Mouse (Mus musculus): ENCODE measurements around the gene Ttc7.

The Ttc7 gene

DNA sequence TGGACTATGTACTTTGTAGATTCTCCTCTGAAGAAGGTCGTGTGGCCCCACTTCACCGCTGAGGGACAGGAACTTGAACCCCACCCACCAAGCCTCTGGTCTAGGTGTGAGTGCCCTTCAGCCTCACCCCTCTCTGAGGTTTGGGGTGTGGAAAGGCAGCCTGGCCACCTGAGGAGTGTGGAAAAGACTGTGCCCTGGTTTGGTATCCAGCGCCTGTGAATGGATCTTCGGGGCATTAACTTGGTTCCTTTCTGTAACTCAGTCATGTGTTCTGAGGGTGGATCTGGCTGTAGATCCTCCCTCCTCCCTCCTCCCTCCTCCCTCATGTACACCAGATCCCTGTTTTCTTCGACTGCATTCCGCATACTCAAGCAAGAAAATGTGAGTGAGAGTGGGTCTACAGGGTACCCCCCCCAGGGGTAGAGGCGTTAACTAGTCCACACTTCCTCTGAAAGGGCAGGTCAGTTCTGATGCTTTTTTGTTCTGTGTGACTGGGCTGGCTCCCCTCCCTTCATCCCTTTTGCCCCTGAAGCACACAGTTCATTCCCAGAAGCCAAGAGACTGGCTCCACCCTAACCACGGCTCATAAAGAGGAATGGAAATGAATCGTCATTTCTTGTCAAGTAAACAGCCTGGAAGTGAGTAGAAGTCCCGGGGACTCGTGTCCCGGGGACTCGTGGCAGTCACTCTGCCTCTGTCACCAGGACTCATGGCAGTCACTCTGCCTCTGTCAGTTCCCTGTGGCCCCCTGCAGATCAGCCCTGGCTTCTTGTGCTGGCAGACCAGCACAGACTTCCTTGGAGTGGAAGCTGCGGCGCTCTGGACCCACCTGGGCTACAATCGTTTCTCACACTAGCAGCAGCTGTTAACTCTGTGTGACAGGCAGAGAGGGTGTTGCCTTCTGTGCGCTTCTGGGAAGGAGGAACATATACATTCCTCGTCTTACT lies 30.5 kb downstream of the Ttc7 start:
- no peak for DNase-seq (ENCODE audit: low read depth, low spot score)

DNA sequence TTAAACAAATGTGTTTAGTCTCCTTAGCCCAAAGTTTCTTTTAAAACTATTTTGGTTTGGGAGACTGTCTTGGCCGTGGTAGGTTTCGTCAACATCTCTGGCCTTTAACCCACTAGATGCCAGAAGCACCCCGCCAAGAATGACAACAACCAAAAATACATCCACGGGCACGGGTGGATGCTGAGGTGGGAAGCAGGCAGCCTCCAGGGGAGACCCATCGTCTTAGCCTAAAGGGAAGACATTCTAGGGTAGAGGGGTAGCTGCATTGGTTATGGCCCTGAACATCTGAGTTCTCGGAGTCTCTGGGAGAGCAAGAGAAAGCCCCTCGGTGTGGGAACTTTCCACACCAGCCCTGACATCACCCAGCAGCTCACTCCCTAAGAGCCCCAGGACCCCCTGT lies 31.4 kb downstream of the Ttc7 start:
- DNase-seq (ENCODE audit: low read depth, low spot score): no peak

DNA sequence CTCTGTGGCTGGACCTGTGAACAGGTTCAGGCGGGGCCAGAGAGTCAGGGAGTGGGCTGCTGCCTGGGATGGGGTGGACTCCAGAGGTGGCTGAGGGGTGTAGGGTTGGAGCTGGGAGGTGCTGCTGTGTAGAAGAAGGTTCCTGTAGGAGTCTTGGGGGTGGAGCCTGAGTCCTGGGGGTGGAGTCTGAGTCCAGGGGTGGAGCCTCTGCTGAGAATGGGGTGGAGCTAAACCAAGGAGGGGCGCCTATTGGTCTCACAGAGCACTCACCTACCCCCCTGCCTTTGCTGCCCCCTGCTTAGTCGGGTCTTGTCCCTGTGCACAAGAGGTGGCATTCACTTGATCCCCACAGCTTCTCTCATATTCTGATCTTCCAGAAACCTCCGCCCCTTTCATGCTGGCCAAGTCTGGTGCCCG lies 31.9 kb downstream of the Ttc7 start:
- no peak for DNase-seq (ENCODE audit: low read depth, low spot score)

DNA sequence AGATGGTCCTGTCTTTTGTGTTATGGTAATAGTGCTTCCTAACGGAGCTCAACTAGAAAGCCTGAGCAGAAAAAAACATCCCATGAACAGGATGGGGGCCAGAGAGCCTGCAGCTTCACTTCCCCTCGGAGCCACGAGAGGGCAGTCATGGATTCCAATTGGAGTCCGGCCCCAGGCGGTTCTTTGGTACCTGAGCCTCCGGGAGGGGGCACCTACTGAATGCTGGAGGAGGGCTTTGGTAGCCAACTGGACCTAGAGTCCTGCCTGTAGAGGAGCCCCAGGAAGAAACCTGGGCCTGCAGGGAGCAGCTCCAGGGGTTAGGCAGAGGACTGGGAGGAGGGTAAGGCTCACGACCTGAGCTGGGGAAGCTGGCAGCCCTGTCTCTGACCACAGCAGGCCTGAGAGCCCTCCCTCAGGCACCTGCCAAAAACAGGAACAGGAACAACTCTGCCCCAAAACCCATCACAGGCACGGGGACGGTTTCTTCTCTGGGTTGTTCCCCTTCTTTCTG lies 32.4 kb downstream of the Ttc7 start:
- DNase-seq (ENCODE audit: low read depth, low spot score): peak; percentile 87

DNA sequence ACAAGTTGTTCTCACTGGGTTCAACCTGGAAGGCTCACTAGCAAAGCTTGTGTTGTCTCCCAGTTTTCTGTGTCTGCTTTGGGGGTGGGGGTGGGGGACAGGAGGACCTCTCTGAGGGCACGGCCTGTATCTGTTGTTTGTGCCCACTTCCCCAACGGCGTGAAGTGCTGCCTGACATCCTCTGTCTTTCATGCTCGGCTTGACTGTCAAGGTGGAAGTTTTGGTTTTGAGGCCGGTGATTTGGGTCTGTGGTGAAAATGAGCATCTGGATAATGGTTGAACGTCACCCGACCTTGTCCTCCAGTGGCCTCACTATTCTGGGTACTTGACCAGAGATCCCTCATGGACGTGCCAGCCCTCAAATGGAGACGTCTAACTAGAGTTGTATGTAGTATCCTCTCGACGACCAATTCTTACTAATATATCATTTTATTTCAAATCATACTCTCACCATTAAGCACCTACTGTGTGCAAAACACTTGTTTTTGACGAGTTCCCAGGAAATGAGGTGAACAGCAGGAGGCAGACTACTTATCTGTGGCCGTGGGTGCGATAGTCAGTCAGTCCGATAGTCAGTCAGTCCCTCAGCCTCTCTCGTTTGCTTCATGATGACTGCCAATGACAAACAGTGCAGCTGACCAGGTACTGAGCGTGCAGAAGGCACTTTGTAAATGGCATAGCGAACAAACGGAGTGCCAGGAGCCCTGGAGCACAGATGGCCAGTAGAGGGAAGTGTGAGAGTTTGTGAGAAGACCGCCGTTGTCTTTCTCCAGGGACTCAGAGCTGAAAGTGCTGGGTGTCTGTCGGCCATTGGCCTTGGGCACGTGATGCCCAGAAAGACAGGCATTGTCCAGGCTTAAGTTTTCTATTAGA lies 33.4 kb downstream of the Ttc7 start:
- no peak for DNase-seq (ENCODE audit: low read depth, low spot score)

DNA sequence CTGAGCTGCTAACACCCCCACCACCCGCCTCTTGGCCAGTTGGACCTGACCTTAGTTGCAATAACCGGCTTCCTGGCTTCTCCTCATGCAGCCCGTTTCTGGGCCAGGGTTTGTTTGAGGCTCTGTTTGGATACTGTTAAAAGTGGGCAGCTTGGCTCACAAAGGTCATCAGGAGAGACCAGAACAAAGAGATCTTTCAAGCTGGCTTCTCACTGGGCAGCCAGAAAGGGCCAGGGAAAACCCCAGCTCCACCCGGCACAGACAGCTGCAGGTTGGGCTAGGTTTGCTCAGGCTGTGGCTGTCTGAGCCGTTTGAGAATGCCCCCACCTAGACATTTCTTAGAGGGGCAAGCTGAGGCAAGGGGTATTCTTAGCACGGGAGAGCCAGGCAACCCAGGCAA lies 34.6 kb downstream of the Ttc7 start:
- no peak for DNase-seq (ENCODE audit: low read depth, low spot score)

DNA sequence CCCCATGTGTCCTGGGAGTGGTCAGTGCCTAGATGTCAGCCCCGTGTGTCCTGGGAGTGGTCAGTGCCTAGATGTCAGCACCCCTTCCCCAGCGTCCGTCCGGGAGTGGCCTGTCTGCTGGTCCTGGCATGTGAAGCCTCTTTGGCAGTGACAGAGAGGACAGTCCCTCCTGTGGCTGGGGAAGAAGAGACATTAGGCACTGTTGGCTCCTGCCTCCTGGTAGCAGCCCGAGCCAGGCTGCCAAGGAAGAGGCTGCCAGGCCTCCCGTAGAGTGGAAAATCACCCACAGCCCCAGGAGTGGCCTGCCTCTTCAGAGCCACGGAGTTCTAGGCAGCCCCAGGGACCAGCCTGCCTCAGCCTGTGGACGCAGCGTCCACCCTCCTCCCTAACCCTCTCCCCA lies 35.3 kb downstream of the Ttc7 start:
- DNase-seq (ENCODE audit: low read depth, low spot score): no peak

DNA sequence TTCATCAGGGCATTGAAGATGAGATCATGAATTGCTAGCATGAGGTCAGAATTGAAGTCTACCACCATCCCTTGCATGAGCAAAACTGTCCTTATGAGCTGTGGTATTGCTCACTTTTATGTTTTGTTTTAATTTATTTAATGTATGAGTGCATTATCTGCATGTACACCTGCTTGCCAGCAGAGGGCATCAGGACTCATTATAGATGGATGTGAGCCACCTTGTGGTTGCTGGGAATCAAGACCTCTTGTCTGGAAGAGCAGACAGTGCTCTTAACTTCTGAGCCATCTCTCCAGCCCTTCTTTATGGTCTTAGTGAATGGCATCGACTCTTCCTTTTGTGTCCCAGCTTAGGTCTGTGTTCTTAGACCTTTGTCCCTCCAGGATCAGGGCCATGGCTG lies 39.0 kb downstream of the Ttc7 start:
- no peak for DNase-seq (ENCODE audit: low read depth, low spot score)

DNA sequence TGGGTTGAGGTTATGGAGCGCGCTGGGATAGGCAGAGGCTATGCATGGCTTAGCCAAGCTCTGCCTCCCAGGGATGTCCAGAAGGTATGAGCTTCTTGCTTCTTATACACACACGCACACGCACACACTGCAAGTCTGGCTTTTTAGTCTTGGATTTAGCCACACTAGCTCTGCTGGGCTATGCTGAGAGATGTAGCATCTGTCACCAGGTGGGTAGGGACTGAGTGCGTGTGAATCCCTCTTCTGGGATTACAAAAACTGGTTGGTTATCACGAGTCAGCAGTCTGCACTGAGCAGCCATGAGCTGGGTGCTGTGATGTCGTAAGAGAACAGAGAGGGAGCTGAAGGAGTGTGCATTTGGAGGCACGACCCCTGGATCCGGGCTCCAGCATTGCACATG lies 40.5 kb downstream of the Ttc7 start:
- no peak for DNase-seq (ENCODE audit: low read depth, low spot score)

DNA sequence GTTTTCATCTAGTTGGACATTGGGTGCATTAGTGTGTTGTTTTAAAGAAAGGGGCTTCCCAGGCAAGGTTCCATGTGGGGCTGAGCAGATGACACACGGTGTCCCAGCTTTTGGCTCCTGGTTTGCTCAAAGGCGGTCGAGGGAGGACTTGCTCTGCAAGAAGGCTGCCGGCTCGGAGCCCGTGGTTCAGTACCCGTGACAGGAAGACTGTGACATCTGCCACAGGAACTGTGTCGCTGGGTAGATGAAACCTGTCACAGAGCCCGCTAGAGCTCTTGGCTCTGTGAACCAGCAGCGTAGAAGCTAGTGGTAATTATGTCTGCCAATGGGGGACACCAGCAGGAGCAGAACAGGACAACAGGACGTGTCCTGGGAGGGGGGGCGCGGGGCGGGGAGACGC lies 42.8 kb downstream of the Ttc7 start:
- no peak for DNase-seq (ENCODE audit: low read depth, low spot score)

DNA sequence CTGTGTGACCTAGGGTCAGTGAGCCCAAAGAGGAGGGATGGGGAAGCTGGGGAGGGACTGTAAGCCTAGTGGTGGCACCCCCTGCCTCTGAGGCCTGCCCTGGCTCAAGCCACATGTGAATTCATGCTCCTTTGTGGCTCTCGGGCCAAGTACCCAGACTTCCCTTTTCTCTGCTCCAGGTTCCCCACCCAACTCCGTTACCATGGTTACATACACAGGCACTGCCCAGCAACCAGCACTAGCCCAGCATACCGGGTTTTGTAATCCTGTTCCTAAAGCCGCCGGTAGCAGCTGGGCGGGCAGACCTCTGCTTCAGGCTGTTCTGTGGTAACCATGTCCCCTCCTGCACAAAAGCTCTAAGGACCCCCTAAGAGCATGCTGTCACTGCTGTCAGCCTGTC lies 44.3 kb downstream of the Ttc7 start:
- no peak for DNase-seq (ENCODE audit: low read depth, low spot score)

DNA sequence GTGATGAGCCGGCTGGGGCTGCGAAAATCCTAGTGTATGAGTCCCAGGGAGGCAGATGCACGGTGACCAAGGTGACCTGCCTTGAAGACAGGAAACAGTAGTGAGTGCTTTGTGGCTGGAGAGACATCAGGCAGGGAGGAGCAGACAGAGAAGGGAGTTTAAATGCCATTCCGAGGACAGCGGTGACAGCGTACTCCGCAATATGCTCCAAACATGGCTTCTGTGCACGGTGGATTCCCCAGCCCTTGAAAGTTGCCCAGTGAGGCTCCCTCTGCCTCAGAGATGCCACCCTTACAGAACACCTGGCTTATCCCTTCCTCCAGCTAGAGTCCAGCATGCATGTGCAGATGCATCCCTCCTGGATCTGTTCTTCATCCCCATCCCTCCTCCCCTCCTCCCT lies 45.0 kb downstream of the Ttc7 start:
- no peak for DNase-seq (ENCODE audit: low read depth, low spot score)

DNA sequence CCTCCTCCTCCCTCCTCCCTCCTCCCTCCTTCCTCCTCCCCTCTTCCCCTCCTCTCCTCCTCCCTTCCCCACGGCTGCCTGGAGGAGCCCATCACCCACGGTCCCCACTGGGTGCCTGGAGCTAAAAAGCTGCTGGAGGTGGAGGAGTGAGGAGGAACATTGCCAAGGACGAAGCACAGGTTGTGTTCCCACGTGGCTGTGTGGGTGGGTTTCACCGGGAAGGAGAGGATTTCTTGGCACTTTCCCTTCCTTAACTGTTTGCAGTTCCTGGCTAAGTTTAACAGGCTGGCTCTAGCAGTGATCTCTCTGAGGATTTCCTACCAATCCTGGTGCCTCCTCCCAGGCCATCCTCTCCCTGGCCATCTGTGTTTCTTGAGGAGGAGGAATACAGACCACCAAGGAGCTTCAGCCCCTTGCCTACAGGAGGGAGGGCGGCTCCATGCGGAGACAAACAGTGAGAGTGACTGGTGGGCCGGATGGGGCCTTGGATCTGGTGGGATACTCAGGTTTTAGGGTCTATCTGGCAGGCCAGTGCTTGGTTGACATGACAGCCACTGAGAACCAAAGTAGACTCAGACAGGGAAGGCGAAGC lies 45.6 kb downstream of the Ttc7 start:
- no peak for DNase-seq (ENCODE audit: low read depth, low spot score)

DNA sequence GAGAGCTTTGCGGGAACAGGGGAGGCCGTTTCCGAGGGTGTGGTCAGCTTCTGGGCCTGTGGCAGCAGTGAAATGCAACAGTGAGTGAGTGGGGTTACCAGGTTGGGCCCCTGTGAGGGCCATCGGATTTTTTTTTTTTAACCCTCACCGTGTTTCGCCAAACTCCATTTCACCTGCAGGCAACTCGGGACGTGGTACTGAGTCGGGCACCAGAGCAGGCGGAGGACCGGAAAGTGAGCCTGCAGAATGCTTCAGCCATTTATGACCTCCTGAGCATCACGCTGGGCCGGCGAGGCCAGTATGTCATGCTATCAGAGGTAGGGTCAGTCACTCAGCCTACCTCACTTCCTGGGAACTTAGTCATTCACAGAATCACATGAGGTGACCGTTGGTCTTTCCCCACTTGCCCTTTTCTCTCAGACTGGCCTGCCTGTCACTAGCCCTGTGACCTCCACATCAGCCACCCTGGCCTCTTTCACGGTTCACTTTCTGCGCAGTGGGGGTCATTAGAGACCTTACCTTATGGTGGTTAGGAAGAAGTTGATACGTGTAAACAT lies 46.5 kb downstream of the Ttc7 start:
- no peak for DNase-seq (ENCODE audit: low read depth, low spot score)

DNA sequence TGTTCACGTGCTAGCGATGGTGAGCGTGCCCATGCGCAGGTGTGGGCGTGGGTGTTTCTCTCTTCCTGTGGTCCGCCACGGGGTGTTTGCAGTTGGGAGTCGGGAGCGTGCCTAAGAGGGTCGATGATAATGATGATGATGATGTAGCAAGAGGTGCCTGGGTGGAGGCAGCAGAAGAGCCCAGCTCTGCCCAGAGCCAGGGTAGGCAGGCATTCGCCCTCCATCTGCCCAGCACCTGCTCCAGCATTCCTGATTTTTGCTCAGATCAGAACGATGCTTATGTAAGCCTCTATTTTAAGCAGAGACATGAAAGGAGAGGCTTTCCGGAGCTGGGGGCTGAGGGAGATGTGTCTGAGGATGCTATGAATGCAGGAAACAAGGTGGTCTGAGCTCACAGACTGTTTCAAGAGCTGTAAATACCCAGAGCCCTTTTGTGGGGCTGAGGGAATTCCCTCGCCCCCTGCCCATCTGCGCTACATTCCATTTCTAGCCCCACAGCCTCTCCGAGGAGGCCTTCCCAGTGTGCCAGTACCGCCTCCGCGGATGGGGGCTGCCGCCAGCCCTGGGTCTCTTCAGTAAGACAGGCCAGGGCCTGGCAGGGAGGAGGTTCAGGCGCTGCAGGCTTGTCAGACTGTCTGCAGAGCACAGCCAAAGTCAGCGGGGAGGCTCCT lies 47.7 kb downstream of the Ttc7 start:
- no peak for DNase-seq (ENCODE audit: low read depth, low spot score)

DNA sequence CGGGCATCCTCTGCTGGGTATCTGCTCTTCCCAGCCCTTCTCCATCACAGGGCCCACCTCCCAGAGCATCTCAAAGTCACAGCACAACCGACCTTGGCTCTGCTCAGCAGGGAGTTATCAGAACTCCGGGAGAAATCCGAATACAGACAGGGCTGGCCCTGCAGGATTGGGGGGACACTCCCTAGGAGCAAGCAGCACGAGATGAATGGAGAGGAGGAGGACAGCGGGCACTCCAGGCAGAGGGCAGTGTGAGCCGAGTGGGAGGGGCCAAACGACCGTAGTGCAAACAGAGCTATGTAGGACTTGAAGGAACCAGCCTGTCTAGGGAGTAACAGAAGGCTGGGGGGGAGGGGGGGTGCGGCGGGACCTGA lies 48.2 kb downstream of the Ttc7 start:
- DNase-seq (ENCODE audit: low read depth, low spot score): no peak

DNA sequence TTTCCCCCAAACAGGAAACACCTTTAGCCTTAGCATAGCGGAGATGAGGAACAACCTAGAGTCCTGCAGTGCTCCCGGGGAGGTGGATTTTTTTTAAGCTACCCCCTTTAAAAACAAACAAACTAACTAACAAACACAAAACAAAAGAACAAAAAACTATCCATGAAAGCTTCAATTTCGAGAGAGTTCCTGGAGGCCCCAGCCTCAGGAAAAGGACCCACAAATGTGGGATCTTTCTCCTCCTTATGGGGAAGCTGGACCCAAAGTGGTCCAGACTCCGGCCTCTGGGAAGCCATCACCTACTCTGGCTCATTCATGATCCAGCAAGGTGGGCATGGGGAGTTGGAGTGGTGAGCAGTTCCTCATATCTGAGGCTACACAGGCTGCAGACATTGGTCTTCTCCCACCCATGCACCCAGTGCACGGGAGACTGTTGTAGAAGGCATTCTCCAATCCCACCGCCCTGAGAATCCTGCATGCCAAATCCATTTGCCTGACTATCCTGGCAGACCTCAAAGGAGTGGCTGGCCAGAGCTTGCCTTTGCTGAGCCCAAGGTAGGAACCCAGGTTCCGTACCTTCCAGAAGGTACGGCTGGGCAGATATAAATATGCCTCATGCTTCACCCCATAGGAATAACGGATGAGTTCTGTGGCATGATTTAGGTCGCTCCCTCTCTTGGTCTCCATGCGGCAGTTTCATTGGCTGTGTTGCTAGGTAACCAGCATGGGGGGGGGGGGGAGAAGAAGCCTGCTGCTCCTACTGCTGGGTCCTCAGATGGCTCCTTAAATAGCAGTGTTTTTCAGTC lies 48.9 kb downstream of the Ttc7 start:
- DNase-seq (ENCODE audit: low read depth, low spot score): no peak

DNA sequence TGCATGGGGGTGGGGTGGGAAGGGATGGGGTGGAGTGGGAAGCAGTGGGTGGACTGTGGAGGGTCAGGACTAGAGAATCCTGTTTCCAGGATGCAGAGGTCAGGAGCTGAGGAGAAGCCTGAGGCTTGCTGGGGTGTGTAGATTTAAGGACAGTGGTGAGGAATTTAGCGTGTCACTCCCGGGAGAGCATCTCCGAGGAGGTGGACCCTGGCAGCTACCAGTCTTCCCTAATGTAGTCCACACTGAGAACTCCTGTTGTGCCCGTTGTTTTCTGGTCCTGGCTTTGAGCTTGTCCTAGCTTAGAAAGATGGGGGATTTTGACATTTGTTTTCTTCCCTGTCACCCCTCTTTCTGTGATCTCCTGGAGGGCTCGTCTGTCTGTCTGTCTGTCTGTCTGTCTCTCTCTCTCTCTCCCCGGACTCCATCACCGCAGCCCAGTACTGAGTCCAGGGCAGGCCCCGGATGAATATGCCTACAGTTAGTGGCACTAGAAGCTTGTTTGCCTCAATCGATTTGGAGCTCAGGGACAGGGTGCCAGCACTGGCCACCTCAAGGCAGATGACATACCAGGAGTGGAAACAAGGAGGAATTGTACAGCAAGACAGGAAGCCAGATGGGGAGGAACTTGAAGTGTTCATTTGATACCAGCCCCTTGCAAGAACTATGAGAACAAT lies 49.6 kb downstream of the Ttc7 start:
- DNase-seq (ENCODE audit: low read depth, low spot score): no peak

DNA sequence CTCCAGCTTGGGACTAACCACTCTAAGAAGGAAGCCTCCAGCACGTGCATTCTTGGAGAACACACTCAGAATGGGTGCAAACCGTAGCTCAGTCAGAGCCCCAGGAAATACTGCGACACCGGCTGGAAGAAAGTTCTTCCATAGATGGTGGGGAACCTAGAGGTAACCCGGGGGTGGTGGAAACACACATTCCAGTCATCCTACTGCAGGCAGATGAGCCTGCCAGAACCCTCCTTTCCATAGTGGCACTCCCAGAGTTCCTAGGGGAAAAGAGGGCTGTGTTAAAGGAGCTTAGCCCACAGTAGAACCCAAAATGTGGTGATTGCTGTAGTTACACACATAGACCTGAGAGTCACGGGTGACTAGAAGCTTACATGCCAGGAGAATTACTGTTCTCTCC lies 50.2 kb downstream of the Ttc7 start:
- DNase-seq (ENCODE audit: low read depth, low spot score): no peak

DNA sequence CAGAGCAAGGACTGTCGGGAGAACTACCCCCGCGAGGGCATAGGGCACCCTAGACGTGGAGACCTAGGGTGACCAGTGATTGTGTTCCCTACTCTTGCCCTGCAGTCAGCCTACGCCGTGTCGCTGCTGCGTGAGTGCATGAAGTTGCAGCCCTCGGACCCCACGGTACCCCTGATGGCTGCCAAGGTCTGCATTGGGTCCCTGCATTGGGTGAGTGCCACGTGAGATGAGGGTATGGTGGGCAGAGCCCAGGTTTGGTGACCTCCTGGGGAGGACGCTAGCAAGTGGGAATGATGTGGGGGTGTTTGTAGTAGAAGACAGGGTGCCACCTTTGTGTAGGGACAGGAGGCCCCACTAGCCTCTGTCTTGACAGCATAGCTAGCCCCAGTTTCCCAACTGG lies 51.5 kb downstream of the Ttc7 start:
- DNase-seq (ENCODE audit: low read depth, low spot score): no peak
